Mouse (Mus musculus): ENCODE results near the gene Cenpu. TPM values are rescaled to one million over a fixed set of nuclear protein-coding genes. Genes with fewer than 3 reads are reported as not detected.

Cenpu gene
- polyA plus RNA-seq (2016; fragmentation: Nextera tagmentation; extraction: Ambion mirVana) = 27.4 and 36.4 TPM in 2 replicates

- Histone ChIP-seq H3K9ac (peak within 1 kb of the TSS; percentile 59), H3K27ac (peak within 1 kb of the TSS; percentile 78), H3K27me3 (0 out of 2 replicates have a peak, but pooled peaks cover 3% of the 10 kb centered on the region), H3K36me3 (replicated peaks) (peaks cover 9% of the 10 kb centered on the region), H3K4me2 (peak within 1 kb of the TSS; percentile 81), H3K4me3 (replicated peaks) (peak within 1 kb of the TSS; percentile 67), H3K4me1 (peaks cover 16% of the 10 kb centered on the region), H3K9me3 (no peaks in the 10 kb centered on the region)
- ATAC-seq (ENCODE audit: low FRiP score) = peak; percentile 98
- under 1% methylated on average over 50 of the region's 50 CpGs for WGBS
Measured at GRCm38 (mm10) chr8:46551615-46552440, at the start of gene Cenpu. TSS of gene Cenpu (plus strand) at chr8:46552028.

- H3K4me1 ChIP-seq = peaks cover 18% of the 10 kb centered on the region
- H3K27ac ChIP-seq = no peak overlapping the region
- no peak overlapping the region for H3K9ac ChIP-seq
- H3K36me3 ChIP-seq (replicated peaks) = no peaks in the 10 kb centered on the region
- H3K4me3 ChIP-seq (replicated peaks) = peak overlapping the region; percentile 26
- ATAC-seq (ENCODE audit: low FRiP score) = no peak
- peaks cover 6% of the 10 kb centered on the region; the same call in 1 of the 2 replicates for H3K27me3 ChIP-seq
- H3K9me3 ChIP-seq = no peaks in the 10 kb centered on the region
- H3K4me2 ChIP-seq = peak overlapping the region; percentile 44
- WGBS = 21% methylated on average over 19 of the region's 19 CpGs
Measured at GRCm38 (mm10) chr8:46502333-46503071, 49.3 kb upstream of the Cenpu start.

- H3K27me3 ChIP-seq = peaks cover 6% of the 10 kb centered on the region; the same call in 1 of the 2 replicates
- H3K4me2 ChIP-seq = peak overlapping the region; percentile 44
- peaks cover 18% of the 10 kb centered on the region for H3K4me1 ChIP-seq
- H3K9me3 ChIP-seq = no peaks in the 10 kb centered on the region
- WGBS = 89% methylated on average over 11 of the region's 12 CpGs
- ATAC-seq (ENCODE audit: low FRiP score) = no peak
- H3K27ac ChIP-seq = no peak overlapping the region
- no peaks in the 10 kb centered on the region for H3K36me3 ChIP-seq (replicated peaks)
- H3K9ac ChIP-seq = no peak overlapping the region
- H3K4me3 ChIP-seq (replicated peaks) = peak overlapping the region; percentile 26; the same call in 1 of the 2 replicates
Measured at GRCm38 (mm10) chr8:46503072-46503695, 48.6 kb upstream of the Cenpu start.

- H3K27me3 ChIP-seq = peaks cover 6% of the 10 kb centered on the region; the same call in 1 of the 2 replicates
- no peaks in the 10 kb centered on the region for H3K36me3 ChIP-seq (replicated peaks)
- H3K9me3 ChIP-seq = no peaks in the 10 kb centered on the region
- H3K4me1 ChIP-seq = peaks cover 16% of the 10 kb centered on the region
- H3K4me2 ChIP-seq = no peak overlapping the region
- no peak overlapping the region for H3K27ac ChIP-seq
- H3K4me3 ChIP-seq (replicated peaks) = no peak overlapping the region
- 74% methylated on average over 3 of the region's 3 CpGs for WGBS
- no peak overlapping the region for H3K9ac ChIP-seq
- no peak for ATAC-seq (ENCODE audit: low FRiP score)
Measured at GRCm38 (mm10) chr8:46504196-46504595, 47.6 kb upstream of the Cenpu start.

GRCm38 (mm10) chr8:46508488-46509395 lies 43.1 kb upstream of the Cenpu start:
- H3K4me2 ChIP-seq = no peak overlapping the region
- H3K9ac ChIP-seq = no peak overlapping the region
- no peaks in the 10 kb centered on the region for H3K27me3 ChIP-seq
- H3K9me3 ChIP-seq = no peaks in the 10 kb centered on the region
- no peaks in the 10 kb centered on the region for H3K4me1 ChIP-seq
- no peak overlapping the region for H3K4me3 ChIP-seq (replicated peaks)
- no peaks in the 10 kb centered on the region for H3K36me3 ChIP-seq (replicated peaks)
- WGBS = 87% methylated on average over 14 of the region's 14 CpGs
- H3K27ac ChIP-seq = no peak overlapping the region
- ATAC-seq (ENCODE audit: low FRiP score) = no peak

GRCm38 (mm10) chr8:46509474-46509873 lies 42.4 kb upstream of the Cenpu start:
- H3K27ac ChIP-seq = no peak overlapping the region
- no peak for ATAC-seq (ENCODE audit: low FRiP score)
- no peak overlapping the region for H3K4me3 ChIP-seq (replicated peaks)
- H3K27me3 ChIP-seq = no peaks in the 10 kb centered on the region
- no peaks in the 10 kb centered on the region for H3K9me3 ChIP-seq
- 80% methylated on average over 3 of the region's 3 CpGs for WGBS
- no peak overlapping the region for H3K9ac ChIP-seq
- no peaks in the 10 kb centered on the region for H3K36me3 ChIP-seq (replicated peaks)
- H3K4me2 ChIP-seq = no peak overlapping the region
- no peaks in the 10 kb centered on the region for H3K4me1 ChIP-seq

- H3K9me3 ChIP-seq = no peaks in the 10 kb centered on the region
- no peak overlapping the region for H3K27ac ChIP-seq
- WGBS = 72% methylated on average over 9 of the region's 9 CpGs
- H3K4me2 ChIP-seq = no peak overlapping the region
- no peak for ATAC-seq (ENCODE audit: low FRiP score)
- H3K27me3 ChIP-seq = no peaks in the 10 kb centered on the region
- H3K4me3 ChIP-seq (replicated peaks) = no peak overlapping the region
- H3K9ac ChIP-seq = no peak overlapping the region
- no peaks in the 10 kb centered on the region for H3K4me1 ChIP-seq
- H3K36me3 ChIP-seq (replicated peaks) = no peaks in the 10 kb centered on the region
Measured at GRCm38 (mm10) chr8:46511336-46511735, 40.5 kb upstream of the Cenpu start.

- no peak overlapping the region for H3K9ac ChIP-seq
- no peaks in the 10 kb centered on the region for H3K9me3 ChIP-seq
- H3K36me3 ChIP-seq (replicated peaks) = no peaks in the 10 kb centered on the region
- no peak overlapping the region for H3K27ac ChIP-seq
- 87% methylated on average over 8 of the region's 8 CpGs for WGBS
- H3K27me3 ChIP-seq = no peaks in the 10 kb centered on the region
- H3K4me2 ChIP-seq = no peak overlapping the region
- H3K4me1 ChIP-seq = no peaks in the 10 kb centered on the region
- no peak overlapping the region for H3K4me3 ChIP-seq (replicated peaks)
- ATAC-seq (ENCODE audit: low FRiP score) = no peak
Measured at GRCm38 (mm10) chr8:46512538-46512937, 39.3 kb upstream of the Cenpu start.

- ATAC-seq (ENCODE audit: low FRiP score) = no peak
- Histone ChIP-seq H3K27ac (no peak overlapping the region), H3K4me3 (replicated peaks) (no peak overlapping the region), H3K4me1 (no peaks in the 10 kb centered on the region), H3K27me3 (no peaks in the 10 kb centered on the region), H3K4me2 (no peak overlapping the region), H3K36me3 (replicated peaks) (no peaks in the 10 kb centered on the region), H3K9ac (no peak overlapping the region), H3K9me3 (no peaks in the 10 kb centered on the region)
- 96% methylated on average over 1 of the region's 1 CpGs for WGBS
Measured at GRCm38 (mm10) chr8:46514027-46514426, 37.8 kb upstream of the Cenpu start.

GRCm38 (mm10) chr8:46520667-46521066 lies 31.2 kb upstream of the Cenpu start:
- WGBS = 93% methylated on average over 6 of the region's 6 CpGs
- Histone ChIP-seq H3K27ac (no peak overlapping the region), H3K9ac (no peak overlapping the region), H3K27me3 (no peaks in the 10 kb centered on the region), H3K4me2 (no peak overlapping the region), H3K36me3 (replicated peaks) (no peaks in the 10 kb centered on the region), H3K4me3 (replicated peaks) (no peak overlapping the region), H3K9me3 (no peaks in the 10 kb centered on the region), H3K4me1 (no peaks in the 10 kb centered on the region)
- no peak for ATAC-seq (ENCODE audit: low FRiP score)

GRCm38 (mm10) chr8:46526098-46526497 lies 25.7 kb upstream of the Cenpu start:
- Histone ChIP-seq H3K9ac (no peak overlapping the region), H3K27me3 (no peaks in the 10 kb centered on the region), H3K9me3 (no peaks in the 10 kb centered on the region), H3K4me2 (no peak overlapping the region), H3K36me3 (replicated peaks) (no peaks in the 10 kb centered on the region), H3K4me1 (0 out of 2 replicates have a peak, but pooled peaks cover 7% of the 10 kb centered on the region), H3K4me3 (replicated peaks) (no peak overlapping the region), H3K27ac (no peak overlapping the region)
- WGBS = 84% methylated on average over 8 of the region's 8 CpGs
- no peak for ATAC-seq (ENCODE audit: low FRiP score)

Measured in forebrain, embryonic 12.5 days (tissue).